Mouse (Mus musculus): Measurements from ENCODE around the gene Cobll1. TPM values are rescaled to one million over a fixed set of nuclear protein-coding genes. Genes with fewer than 3 reads are reported as not detected.

Cobll1 gene
- polyA plus RNA-seq, 2 experiments from 2014 or later, result 2.7 to 4.6 TPM

GRCm38 (mm10) chr2:65087197-65087596 is 152.0 kb downstream of the Cobll1 start:
- no peak for ATAC-seq

- ATAC-seq, result no peak
Observed at GRCm38 (mm10) chr2:65083411-65083810, 155.8 kb downstream of the Cobll1 start.

GRCm38 (mm10) chr2:65077544-65077943 is 161.7 kb downstream of the Cobll1 start:
- no peak for ATAC-seq

- ATAC-seq, result no peak
Observed at GRCm38 (mm10) chr2:65075840-65076239, 163.4 kb downstream of the Cobll1 start.

- no peak for ATAC-seq
Observed at GRCm38 (mm10) chr2:65075431-65075830, 163.8 kb downstream of the Cobll1 start.

DNA sequence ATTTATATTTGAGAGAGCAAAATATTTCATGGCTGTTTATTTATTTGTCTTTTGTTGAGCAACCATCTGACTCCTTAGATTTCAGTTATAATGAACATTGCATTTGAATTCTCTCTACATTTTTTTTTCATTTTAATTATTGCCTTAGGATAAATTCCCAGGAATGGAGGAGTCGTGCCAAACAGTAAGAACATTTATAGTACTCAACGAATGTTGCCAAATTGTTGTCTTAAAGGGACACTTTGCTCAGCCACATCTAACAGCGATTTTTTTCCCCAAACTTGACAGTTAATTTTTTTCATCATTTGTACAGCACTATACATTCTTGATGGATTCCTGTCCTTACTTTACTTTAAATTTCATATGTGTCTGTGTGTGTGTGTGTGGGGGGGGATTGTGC is 167.0 kb downstream of the Cobll1 start:
- no peak for ATAC-seq

DNA sequence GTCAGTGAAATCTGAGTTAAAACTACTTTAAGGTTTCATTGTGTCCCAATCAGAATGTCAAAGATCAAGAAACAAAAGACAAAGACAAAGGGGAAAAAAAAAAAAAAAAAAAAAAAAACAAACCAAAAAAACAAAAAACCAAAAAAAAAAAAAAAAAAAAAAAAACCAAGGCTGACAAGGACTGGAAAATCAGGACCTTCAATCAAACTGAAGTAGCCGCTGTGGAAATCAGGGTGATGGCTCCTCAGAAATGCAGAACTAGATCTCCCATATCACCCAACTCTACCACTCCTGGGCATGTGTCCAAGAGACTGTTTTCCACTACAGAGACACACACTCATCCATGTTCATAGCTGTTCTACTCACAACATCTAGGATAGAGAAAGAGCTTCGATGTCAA is 185.4 kb downstream of the Cobll1 start:
- no peak for ATAC-seq

DNA sequence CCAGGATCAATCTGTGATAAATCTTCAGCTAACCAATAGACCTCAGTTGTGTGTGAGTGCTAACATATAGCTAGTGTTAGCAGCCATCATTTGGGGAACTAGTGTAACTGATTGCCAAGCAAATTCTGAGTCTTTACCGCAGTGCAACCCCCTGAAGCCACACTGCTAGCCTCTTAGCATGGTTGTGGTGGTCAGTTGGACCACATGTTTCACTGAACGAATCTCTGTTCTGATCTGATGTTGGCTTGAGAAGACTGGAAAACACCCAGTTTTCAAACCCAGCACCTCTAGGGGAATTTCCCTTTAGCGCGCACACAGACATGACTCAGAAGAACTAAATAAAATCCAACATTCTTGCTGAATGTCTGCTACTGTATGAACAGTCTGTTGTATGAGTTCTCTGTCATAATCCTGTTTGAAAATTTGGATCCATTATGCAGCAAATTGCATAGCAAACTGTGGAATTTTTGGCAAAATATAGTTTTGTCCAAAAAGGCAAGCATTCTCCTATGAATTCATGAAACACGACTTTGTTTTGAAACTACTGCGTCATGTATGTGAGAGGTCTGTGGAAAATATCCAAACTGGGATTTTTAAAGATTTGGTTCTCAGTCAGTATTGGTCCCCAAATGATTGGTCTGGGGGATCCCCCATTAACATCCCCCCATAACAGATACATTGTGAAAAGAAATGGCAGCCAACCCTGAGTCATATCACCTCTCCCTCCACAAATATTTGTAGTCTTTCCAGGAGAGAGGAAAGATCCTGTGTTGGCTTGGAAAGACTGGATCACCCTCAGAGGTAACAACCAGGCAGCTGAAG is 186.8 kb downstream of the Cobll1 start:
- ATAC-seq, result no peak

- ATAC-seq, result no peak
Observed at GRCm38 (mm10) chr2:65050776-65051175, 188.4 kb downstream of the Cobll1 start.

DNA sequence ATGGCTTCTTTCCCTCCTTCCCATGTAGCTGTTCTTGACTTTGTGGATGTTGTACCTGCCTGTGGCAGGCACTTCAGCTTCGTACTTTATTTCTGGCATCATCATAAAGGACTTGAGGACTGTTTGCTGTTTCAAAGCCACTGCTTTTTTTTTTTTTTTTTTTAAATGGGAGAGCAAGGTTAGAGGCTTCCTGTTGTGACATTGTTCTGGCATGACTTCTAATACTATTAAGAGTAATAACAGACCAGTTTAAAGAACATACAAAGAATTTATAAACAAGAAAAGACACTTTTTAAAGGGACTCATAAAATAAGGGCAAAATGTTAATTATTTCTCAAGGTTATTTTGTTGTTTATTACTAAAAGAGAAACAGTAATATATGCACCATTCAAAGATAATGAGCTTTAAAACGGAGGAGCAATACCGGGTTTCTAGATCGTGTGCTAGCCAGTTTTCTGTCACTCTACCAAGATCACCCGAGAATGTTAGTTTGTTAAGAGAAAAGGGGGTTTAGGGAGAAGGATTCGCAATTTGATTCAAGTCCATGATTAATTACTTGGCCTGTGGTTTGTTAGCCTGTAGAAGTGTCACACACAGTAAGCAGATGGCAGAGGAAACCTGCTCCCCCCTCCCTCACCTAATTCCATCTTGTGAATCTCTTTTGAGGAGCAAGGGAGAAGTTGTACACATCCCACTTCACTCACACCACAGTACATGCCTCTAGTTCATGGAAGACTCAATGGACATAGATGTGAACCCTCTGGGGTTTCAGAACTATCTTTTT is 190.8 kb downstream of the Cobll1 start:
- no peak for ATAC-seq

Other genes starting within 250 kb of the Cobll1 start
- not detected for gene Grb14, start 214.4 kb downstream of the Cobll1 start, polyA plus RNA-seq (2017; shearing (Covaris generic))
- gene Slc38a11, start 124.6 kb upstream of the Cobll1 start, polyA plus RNA-seq (2017; shearing (Covaris generic)), result not detected